Mouse (Mus musculus) left cerebral cortex, adult 8-10 months (tissue): ENCODE measurements at regions not wholly inside any gene's neighbourhood (a gene's known extent, or its start where the extent isn't known, plus 50 kb on each side); places are given as distances from the start of the nearest gene placed in this dataset.

ENCODE experiments used
- DNase-seq, 2 experiments: peaks; one replicate each; pipeline ENCODE4 v3.0.0; 2022; ENCODE audit warnings: low spot score in 2 of 2

DNA sequence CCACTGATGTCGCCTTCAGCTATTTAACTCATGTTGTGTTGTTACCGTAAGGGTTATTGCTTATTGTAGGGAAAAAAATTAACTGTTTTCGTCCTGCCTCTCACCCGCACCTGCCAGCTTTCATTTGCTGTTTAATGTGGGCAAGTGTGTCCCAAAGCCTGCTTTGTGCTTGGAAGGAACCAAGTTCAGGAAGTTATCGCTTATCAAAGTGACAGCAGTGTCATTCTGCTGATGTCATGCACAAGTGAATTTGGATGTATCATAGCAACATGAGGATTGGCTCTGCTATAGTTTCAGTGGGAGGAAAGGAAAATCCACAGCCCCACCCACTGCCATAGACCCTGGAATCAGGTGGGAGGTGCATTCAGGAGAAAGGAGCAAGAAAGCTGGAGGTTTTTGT is 276.5 kb downstream of the Rnf144b start:
- DNase-seq, result no peak

DNA sequence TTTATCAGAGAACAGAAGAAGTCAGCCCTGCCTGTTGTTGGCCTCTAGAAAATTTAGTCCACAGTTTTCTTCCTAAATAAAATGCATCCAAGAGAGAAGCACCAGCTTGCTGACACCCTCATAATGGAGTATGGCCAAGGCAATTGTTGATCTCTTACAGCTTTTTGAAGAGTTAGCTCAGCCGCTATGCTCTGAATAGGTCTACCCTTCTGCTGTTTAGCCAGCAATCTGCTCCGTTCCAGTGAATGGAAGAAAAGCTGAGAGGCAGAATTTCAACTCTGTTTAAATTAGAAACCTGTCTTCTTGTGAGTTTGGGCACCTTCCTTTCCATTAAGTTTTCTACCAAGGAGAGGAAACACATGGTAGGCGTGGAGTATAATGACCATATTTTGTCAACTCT is 290.8 kb downstream of the Rnf144b start:
- DNase-seq, result peak in 1 of 2 experiments; percentile 48

GRCm38 (mm10) chr13:47413940-47414339 is 291.5 kb downstream of the Rnf144b start:
- DNase-seq, result peak in 1 of 2 experiments; percentile 10

- DNase-seq, result no peak
Observed at GRCm38 (mm10) chr13:47429856-47430365, 307.5 kb downstream of the Rnf144b start.

DNA sequence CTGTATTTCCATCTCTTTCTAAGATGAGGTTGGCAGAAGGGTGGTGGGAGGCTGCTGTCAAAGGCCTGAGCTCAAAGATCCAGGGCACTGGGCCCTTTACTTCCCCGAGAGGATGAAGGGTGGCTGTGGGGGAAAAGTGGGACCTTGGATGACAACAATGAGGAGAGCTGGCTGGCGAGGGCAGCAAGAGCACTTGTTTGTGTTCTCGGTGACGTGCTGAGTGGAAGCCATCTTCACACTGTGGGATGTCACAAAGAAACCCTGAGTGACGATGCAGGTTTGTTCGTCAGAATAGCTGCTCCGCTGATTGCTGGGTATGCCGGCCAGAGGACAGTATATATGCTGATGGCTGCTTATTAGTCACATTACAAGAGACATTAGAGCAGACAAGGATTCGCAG is 308.0 kb downstream of the Rnf144b start:
- DNase-seq, result no peak

DNA sequence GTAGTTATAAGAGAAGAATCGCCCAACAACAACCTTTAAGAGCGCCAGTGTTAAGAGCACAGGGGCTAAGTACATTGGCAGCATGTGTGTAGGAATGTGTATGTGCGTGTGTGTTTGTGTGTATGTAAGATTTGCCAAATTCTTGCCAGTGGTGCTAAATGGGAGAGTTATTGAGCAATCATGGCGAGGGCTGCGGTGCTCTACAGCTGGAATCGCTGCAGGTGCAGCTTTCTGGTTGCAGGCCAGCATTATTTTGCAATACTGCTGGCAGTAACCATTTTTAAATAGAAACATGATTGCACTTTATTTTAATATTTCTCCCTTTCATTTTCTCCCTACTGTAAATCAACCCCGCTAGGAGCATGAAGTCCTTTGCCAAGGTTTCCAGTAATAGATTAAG is 313.2 kb downstream of the Rnf144b start:
- no peak for DNase-seq

- no peak for DNase-seq
Observed at GRCm38 (mm10) chr13:47444876-47445275, 322.4 kb downstream of the Rnf144b start.

GRCm38 (mm10) chr13:47452186-47452760 is 329.8 kb downstream of the Rnf144b start:
- no peak for DNase-seq

DNA sequence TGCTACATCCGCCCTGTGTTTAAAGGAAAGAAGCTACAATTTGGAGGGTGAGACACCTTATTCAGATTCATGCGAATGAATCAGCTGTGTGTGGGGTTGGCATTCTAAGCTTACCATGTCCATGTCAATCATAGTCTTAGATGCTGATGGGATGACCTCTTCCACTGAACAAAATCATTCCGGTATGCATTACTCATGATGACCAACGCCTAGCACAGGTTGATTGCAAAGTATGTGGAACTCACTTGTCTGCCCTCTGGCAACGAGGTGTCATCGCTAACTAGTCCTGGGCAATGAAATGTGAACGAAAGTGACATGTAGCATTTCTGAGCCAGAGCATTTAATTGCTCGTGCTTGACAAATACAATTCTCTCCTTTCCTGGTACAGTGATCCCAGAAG is 339.7 kb downstream of the Rnf144b start:
- no peak for DNase-seq

- DNase-seq, result no peak
Observed at GRCm38 (mm10) chr13:47471543-47472213, 349.2 kb downstream of the Rnf144b start.

DNA sequence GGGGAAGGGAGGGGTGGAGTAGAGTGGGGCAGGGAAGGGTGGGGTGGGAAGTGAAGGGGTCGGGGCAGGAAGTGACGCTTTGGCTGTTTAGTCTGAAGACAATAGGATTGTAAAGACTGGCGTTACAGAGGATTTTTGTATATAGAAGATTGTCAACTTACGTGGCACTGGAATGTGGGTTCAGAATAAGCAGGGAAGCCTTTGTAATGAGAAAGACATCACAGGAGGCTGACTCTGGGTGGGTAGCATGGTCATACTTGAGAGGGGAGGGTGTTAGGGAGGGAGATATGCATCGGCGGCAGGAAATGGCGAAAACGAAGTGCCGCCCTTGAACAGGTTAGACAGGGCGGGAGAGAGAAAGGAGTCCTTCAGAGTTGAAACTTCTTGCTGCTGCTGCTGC is 357.7 kb downstream of the Rnf144b start:
- DNase-seq, result no peak

DNA sequence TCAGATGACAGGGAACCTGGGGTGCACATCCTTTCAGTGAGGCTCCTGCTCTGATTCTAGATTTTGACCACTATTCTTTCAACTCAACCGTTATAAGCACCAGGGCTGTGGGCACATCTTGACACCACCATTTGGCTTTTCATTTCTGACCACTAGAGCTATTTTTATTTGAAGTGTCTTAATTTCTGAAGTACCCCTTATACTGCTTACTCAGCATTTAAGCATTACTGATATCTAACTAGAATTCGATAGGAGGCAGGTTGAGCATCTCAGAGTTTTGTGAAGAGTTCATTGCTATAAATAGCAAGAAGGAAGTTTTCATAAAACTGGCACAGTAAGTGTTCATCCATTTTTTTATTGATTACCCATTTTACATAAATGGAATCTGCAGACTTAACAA is 362.4 kb downstream of the Rnf144b start:
- no peak for DNase-seq

- no peak for DNase-seq
Observed at GRCm38 (mm10) chr13:47486111-47486510, 363.7 kb downstream of the Rnf144b start.

DNA sequence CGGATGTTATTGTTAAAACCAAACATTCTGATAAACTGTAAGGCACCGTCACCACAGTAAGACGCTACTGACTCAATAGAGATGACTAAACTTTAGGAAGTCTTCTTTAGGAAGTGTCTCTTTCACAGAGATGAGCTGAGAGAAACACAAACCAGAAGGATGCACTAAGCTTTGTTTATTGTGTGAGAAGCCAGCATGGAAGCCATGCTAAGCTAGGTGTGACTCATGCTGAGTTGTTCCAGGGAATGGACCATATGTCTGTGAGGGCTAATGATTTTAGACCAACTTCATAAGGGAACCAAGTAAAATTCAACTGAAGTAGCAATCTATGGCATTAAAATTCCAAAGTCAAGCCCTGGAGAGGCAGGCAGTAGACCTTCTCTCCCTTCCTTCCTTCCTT is 364.2 kb downstream of the Rnf144b start:
- peak in 1 of 2 experiments; percentile 8 for DNase-seq

DNA sequence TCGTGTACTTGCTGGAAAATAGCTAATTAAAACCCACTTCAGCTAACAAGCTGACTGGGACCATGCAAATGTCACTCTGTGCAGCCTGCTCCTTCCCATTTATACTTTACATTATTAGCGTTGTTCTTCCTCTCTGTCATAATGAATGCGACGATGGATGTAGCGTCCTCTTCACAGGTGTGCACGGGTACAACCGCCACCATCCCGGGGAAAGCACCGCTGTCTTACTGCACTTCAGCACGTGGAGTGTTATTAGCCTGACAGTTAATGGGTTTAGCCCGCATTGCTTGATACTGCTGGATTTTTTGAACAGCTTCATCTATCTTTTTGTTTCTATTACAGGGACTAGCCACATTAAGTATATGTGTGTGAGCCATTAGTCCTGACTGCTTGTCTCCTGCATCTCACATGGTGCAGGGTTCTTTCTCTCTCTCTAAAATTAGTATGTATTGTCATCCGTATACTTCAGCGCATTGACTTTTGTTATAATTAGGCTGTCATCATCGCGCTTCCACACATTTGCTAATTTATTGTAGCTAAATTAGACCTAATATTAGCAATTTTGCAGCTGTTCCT is 383.0 kb downstream of the Rnf144b start:
- no peak for DNase-seq

DNA sequence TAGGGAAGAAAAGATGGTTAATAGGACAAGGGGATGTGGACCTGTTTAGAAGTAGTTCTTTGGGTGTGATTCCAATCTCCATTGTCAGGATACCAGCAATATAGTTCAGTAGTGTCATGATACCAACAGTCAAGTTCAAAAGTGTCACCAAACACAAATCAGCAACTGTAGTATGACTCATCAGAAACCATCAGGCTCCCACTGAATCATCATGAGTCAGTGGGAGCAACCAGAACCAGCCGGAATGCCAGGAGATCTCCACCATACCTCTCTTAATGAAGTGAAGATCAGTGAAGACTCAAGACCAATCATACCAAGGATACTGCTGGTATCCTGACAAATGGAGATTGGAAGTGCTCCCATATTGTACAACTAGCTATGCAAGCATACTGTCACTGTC is 410.5 kb downstream of the Rnf144b start:
- DNase-seq, result no peak

- DNase-seq, result no peak
Observed at GRCm38 (mm10) chr13:47537156-47537555, 414.7 kb downstream of the Rnf144b start.

GRCm38 (mm10) chr13:47549626-47550025 is 427.2 kb downstream of the Rnf144b start:
- no peak for DNase-seq

DNA sequence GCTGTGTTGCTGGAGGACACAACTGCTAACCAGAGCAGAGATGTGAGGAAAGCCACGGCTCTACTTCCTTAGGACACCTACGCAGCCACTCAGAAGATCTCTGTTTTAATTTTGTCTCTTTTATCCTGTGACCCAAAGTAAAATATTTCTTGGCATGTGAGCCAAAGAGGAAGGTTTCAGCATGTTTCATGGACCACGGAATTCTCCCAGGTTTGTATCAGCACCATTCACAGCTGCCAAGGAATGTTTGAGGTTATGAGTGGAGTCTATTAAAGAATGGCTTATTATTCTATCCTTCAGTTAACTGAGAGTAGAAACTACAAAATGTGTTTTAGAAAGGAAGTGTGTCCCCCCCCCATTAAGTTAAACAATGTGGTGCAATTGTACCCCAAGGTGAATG is 429.8 kb downstream of the Rnf144b start:
- no peak for DNase-seq

GRCm38 (mm10) chr13:47554198-47554597 is 431.7 kb downstream of the Rnf144b start:
- no peak for DNase-seq

DNA sequence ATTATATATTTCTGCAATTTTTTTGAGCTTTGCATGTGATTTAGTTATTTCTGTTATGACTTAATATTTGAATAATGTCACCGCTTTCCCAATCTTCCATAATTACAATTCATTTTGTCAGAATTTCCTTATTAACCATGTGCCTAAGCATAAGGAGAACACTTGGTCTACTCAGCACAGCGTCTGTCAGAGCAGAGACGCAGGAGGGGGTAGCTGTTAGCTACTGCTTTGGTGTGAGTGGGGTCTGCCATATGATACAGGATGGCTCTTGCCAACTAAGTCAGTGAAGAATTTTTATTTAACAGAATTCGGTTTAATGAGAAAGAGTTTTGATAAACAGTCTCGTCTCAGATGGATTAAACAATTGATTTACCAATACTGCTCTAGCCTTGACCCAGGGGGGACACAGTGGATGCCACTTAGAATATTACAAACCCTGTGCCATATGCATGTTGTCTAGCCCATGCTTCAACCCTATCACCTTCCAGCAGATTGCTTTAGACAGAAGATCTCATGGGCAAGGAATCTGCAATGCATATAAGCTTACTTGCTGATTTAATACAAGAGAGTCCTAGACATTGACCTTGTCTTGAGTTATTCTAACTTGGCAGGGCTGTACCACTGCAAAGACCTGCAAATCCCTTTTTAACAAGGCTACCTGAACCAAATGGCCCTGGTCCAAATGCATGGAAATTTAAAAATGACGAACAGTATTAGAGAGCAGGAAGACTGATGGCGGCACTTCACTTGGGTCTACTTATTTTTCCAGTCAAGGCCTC is 434.9 kb downstream of the Rnf144b start:
- no peak for DNase-seq

GRCm38 (mm10) chr13:47562836-47563235 is 440.4 kb downstream of the Rnf144b start:
- no peak for DNase-seq
